Mouse (Mus musculus): Measurements from ENCODE around the gene Rnf149. TPM values are rescaled to one million over a fixed set of nuclear protein-coding genes. Genes with fewer than 3 reads are reported as not detected.

Gene Rnf149
- total RNA-seq, 2 experiments from 2014 or later: 35.4 to 36.3 TPM

GRCm38 (mm10) chr1:39534831-39535230 is 42.4 kb downstream of the Rnf149 start, which contains the start of gene Cnot11:
Gene Cnot11, plus strand, starts transcription at chr1:39534992.
- no peak for TF ChIP-seq CTCF (conservative IDR thresholded peaks at IDR 0.05)
- Histone ChIP-seq H3K4me3 (peak within 1 kb of the TSS; percentile 99), H3K27ac (peak within 1 kb of the TSS; percentile 93)
- DNase-seq (ENCODE audit: low spot score in 2 of 2): no peak

DNA sequence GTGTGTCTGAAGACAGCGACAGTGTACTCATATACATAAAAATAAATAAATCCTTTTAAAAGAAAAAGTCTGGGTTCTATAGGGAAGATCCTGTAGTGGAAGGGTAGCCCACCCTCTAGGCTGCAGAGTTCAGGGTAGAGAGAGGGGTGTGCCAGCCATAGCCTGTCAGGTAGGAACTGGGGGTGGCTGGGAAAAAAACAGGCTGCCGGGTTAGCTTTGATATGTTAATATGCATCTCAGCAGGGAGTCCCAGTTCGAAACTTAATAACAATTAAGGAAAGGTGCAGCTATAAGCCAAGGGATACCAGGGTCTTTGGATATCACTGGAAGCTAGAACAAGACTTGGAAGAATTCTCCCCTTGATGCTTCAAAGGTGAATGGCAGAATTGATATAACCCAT is 43.3 kb downstream of the Rnf149 start:
- no peak for DNase-seq (ENCODE audit: low spot score in 2 of 2)
- no peak overlapping the region for H3K27ac ChIP-seq

DNA sequence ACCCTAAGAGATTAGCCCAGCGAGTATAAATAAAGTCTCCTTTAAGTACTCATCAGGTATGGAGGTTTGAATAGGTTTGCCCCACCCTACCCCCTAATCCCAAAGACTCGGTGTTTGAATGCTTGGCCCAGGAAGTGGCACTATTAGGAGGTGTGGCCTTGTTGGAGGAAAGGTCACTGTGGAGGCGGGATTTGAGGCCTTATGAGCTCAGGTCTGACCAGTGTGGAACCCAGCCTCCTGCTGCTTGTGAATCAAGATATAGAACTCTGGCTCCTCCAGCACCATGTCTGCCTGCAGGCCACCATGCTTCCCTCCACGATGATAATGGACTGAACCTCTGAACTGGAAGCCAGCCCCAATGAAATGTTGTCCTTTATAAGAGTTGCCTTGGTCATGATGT is 46.2 kb downstream of the Rnf149 start:
- no peak for DNase-seq (ENCODE audit: low spot score in 2 of 2)
- TF ChIP-seq CTCF (conservative IDR thresholded peaks at IDR 0.05): no peak
- no peak overlapping the region for H3K4me3 ChIP-seq
- no peak overlapping the region for H3K27ac ChIP-seq

More for the DNA sequence above, 43.3 kb downstream of the Rnf149 start:
- TF ChIP-seq CTCF (conservative IDR thresholded peaks at IDR 0.05): no peak
- H3K4me3 ChIP-seq: no peak overlapping the region

DNA sequence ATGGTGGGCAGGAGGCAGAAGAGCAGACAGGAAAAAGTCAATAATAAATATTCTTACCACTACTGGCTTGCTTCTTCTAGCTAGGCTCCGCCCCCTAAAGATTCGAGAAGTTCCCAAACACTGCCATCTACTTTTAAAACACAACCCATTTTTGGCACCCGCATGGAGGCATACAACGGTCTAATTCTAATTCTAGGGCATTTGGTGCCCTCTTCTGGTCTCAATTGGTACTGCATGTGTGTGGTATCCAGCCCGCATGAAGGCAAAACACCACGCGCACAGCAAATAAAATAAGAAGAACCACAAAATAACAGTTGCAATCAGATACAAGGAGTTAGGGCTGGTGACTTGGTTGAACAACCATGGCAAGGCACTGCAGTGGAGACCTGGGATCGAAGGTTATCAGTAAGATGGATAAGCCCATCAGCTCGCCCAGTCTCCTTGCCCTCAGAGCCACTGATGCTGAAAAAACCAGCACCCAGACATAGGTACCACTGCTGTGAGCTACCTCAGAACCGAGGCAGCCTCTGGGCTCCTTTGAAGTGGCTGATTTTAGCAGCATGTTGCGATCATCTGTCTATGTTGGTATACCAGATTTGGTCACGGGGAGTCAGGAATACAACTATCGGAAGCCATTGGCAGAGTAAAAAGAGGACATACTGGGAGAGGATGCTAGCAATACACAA is 46.8 kb downstream of the Rnf149 start:
- Histone ChIP-seq H3K27ac (no peak overlapping the region), H3K4me3 (no peak overlapping the region)
- DNase-seq (ENCODE audit: low spot score in 2 of 2): peak; percentile 78 to 89
- TF ChIP-seq CTCF (conservative IDR thresholded peaks at IDR 0.05): peak; percentile 93

GRCm38 (mm10) chr1:39528319-39528718 is 48.9 kb downstream of the Rnf149 start:
- DNase-seq (ENCODE audit: low spot score in 2 of 2): no peak
- no peak overlapping the region for H3K27ac ChIP-seq
- no peak overlapping the region for H3K4me3 ChIP-seq
- no peak for TF ChIP-seq CTCF (conservative IDR thresholded peaks at IDR 0.05)

- DNase-seq (ENCODE audit: low spot score in 2 of 2): peak in 1 of 2 experiments; percentile 77
- Histone ChIP-seq H3K27ac (no peak overlapping the region), H3K4me3 (no peak overlapping the region)
- TF ChIP-seq CTCF (conservative IDR thresholded peaks at IDR 0.05): peak; percentile 93
Observed at GRCm38 (mm10) chr1:39527432-39527831, 49.8 kb downstream of the Rnf149 start.

DNA sequence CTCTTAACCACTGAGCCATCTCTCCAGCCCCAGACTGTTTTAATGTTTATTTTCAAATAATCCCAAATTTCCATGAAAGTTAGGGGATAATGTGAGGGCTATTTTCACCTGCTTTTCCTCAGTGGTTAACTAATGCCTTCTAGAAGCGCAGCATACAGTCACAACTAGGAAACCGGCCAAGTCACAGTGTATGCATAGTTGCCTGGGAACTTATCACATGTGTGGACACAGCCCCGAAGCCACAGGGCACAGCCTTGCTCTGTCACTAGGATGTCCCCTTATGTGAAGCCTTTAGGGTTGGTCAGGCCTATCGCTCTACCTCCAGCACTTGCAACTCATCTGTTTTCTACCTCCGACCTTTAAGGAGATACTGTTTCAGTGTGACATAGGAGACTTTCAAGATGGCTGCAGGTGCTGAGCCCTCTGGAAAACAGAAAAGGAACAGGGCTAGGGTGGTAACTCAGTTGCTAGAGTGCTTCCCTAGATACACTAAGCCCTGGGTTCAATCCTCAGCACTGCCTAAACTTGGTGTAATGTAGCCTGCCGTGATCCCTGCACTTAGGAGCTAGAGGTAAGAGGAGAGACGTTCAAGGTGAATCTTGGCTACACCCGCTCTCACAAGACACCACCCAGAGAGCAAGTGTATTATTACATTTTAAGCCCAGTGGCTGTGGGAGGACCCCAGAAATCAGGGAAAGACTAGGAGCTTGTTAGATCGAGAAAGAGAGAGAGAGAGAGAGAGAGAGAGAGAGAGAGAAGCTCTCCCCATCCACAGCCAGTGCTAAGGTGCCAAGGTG is 50.6 kb downstream of the Rnf149 start:
- no peak overlapping the region for H3K27ac ChIP-seq
- no peak for DNase-seq (ENCODE audit: low spot score in 2 of 2)
- TF ChIP-seq CTCF (conservative IDR thresholded peaks at IDR 0.05): no peak
- H3K4me3 ChIP-seq: no peak overlapping the region

- Histone ChIP-seq H3K27ac (no peak overlapping the region), H3K4me3 (no peak overlapping the region)
- no peak for DNase-seq (ENCODE audit: low spot score in 2 of 2)
- TF ChIP-seq CTCF (conservative IDR thresholded peaks at IDR 0.05): no peak
Observed at GRCm38 (mm10) chr1:39525763-39526162, 51.4 kb downstream of the Rnf149 start.

GRCm38 (mm10) chr1:39522519-39522918 is 54.7 kb downstream of the Rnf149 start:
- no peak overlapping the region for H3K4me3 ChIP-seq
- peak in 1 of 2 experiments; percentile 49 for DNase-seq (ENCODE audit: low spot score in 2 of 2)
- TF ChIP-seq CTCF (conservative IDR thresholded peaks at IDR 0.05): peak; percentile 84
- no peak overlapping the region for H3K27ac ChIP-seq

DNA sequence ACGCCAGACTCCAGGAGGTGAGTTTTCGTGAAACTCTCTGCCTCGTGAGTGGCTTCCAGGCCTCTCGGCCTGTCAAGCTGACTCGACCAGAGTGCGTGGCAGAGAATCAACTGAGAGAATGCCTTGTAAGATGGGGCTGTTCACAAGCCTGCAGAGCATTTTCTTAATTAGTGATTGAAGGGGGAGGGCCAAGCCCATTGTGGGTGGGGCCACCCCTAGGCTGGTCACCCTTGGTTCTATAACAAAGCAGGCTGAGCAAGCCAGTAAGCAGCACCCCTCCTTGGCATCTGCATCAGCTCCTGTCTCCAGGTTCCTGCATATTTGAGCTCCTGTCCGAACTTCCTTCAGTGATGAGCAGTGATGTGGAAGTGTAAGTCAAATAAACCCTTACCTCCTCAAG is 55.9 kb downstream of the Rnf149 start:
- no peak overlapping the region for H3K27ac ChIP-seq
- no peak overlapping the region for H3K4me3 ChIP-seq
- DNase-seq (ENCODE audit: low spot score in 2 of 2): no peak
- TF ChIP-seq CTCF (conservative IDR thresholded peaks at IDR 0.05): no peak

DNA sequence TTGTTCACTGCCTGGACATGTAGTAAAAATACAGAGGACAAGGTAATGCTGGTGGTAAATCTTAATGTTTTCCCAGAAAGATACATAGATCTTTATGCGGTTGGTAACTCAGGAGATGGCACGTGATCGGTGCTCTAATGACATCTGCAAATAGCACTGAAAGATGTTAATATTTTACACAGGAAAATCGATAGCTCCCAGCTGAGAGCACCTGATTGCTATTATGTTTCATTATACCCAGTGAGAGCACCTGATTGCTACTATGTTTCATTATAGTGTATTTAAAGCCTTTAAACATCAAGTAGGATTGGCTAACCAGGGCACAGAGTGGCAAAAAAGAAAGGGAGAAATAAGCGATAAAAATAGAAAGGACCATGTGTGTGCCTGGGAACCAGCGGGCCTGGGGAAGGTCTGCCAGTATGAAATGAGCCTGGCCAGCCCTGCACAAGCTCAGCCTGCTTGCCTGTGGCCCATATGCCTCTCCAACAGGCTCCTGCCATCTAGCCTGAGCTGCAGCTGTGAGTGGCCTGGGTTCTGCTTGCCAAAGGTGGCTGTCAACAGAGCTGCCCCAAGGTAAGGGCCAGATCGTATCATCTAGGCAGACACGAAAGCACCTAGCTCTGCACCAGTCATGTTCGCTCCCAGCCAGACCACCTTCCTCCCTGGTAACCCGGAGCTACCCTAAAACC is 61.8 kb downstream of the Rnf149 start:
- TF ChIP-seq CTCF (conservative IDR thresholded peaks at IDR 0.05): no peak
- no peak for DNase-seq (ENCODE audit: low spot score in 2 of 2)
- Histone ChIP-seq H3K27ac (no peak overlapping the region), H3K4me3 (no peak overlapping the region)

DNA sequence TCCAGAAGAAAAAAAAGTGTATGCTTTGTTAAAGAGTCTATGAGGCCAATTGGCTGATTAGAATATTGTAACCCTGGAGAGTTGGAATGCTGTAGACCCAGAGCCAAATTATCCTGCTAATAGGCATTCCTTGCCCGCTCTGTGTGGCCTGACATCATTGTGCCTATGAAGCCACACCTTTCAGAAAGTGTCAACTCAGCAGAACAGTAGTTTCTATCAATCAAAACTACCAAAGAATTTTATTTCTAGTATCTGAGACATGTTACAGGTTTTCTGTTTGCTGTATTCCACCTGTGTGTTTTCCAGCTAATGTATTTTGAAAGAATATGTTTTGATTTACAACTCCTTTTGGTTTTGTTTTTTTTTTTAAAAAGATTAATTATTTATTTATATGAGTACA is 65.0 kb downstream of the Rnf149 start:
- Histone ChIP-seq H3K4me3 (no peak overlapping the region), H3K27ac (no peak overlapping the region)
- TF ChIP-seq CTCF (conservative IDR thresholded peaks at IDR 0.05): 0 out of 2 replicates have a peak, but pooled peaks have one; percentile 24
- DNase-seq (ENCODE audit: low spot score in 2 of 2): no peak

- Histone ChIP-seq H3K4me3 (no peak overlapping the region), H3K27ac (no peak overlapping the region)
- no peak for TF ChIP-seq CTCF (conservative IDR thresholded peaks at IDR 0.05)
- DNase-seq (ENCODE audit: low spot score in 2 of 2): no peak
Observed at GRCm38 (mm10) chr1:39511775-39512174, 65.4 kb downstream of the Rnf149 start.
